Mouse (Mus musculus) G1E (cell line): Measurements from ENCODE around the gene Tab1. TPM values are rescaled to one million over a fixed set of nuclear protein-coding genes. Genes with fewer than 3 reads are reported as not detected.

Source experiments
- ATAC-seq: 2 replicates; pipeline ENCODE4 v1.8.0; 2016; ENCODE audit warnings: mild to moderate bottlenecking; ENCODE audit not compliant: insufficient number of reproducible peaks, poor library complexity, low FRiP score, severe bottlenecking; ENCODE audit errors: extremely low read depth
- DNase-seq: peaks from one replicate; pipeline ENCODE4 v3.0.0; 2012; ENCODE audit warnings: low spot score
- H3K27me3 ChIP-seq: 2 replicates; pipeline ENCODE4 v1.6.1; 2012; ENCODE audit warnings: mild to moderate bottlenecking, low read length, inconsistent platforms; ENCODE audit not compliant: insufficient read depth
- H3K36me3 ChIP-seq: replicated peaks from 2 replicates; pipeline ENCODE3; 2012; ENCODE audit warnings: mild to moderate bottlenecking, inconsistent platforms
- H3K4me1 ChIP-seq: 2 replicates; pipeline ENCODE4 v1.6.1; 2012; ENCODE audit warnings: low read depth, low read length, inconsistent platforms, mixed read lengths; ENCODE audit not compliant: insufficient read depth
- H3K4me3 ChIP-seq: 2 replicates; pipeline ENCODE4 v1.5.1; 2012; ENCODE audit warnings: low read depth, mild to moderate bottlenecking, inconsistent platforms, low read length, moderate library complexity, mixed read lengths
- H3K9me3 ChIP-seq: replicated peaks from 2 replicates; pipeline ENCODE4 v1.6.1; 2012; ENCODE audit warnings: inconsistent platforms
- CTCF ChIP-seq: IDR thresholded peaks from 2 replicates; pipeline ENCODE4 v1.5.1; 2012; ENCODE audit warnings: low read depth, low read length, inconsistent platforms, mixed read lengths
- GATA1 ChIP-seq: IDR thresholded peaks from 2 replicates; pipeline ENCODE4 v1.6.1; 2012; ENCODE audit warnings: borderline replicate concordance, low read length, inconsistent platforms, mixed read lengths
- GATA2 ChIP-seq: IDR thresholded peaks from 2 replicates; pipeline ENCODE4 v1.6.1; 2012; ENCODE audit warnings: low read depth, low read length, inconsistent platforms, borderline replicate concordance
- POLR2AphosphoS5 ChIP-seq: IDR thresholded peaks from 2 replicates; pipeline ENCODE4 v1.6.1; 2012; ENCODE audit warnings: low read depth, low read length, inconsistent platforms; ENCODE audit not compliant: insufficient replicate concordance
- TAL1 ChIP-seq: conservative IDR thresholded peaks from 2 replicates; pipeline ENCODE4 v1.6.1; 2012; ENCODE audit warnings: low read depth, low read length, inconsistent platforms, mixed read lengths
- polyA plus RNA-seq: library from polyadenylated mRNA; stranded (reverse); fragments of >175 nt; gene quantifications from 2 replicates; pipeline ENCODE4 v1.2.3, GENCODE M21; 2012
- total RNA-seq, 2 experiments: library from RNA; stranded (forward) in 1 of 2; stranded (reverse) in 1 of 2; fragments of 200-1000 nt in 1 of 2; fragments of >200 nt in 1 of 2; fragmentation: Nextera tagmentation in 1 of 2; gene quantifications; 2 replicates each; pipeline ENCODE4 v1.2.3; 2014 to 2017

Gene Tab1
- total and polyA plus RNA-seq, 3 experiments = 22.3 to 29.1 (median 27.2) TPM

DNA sequence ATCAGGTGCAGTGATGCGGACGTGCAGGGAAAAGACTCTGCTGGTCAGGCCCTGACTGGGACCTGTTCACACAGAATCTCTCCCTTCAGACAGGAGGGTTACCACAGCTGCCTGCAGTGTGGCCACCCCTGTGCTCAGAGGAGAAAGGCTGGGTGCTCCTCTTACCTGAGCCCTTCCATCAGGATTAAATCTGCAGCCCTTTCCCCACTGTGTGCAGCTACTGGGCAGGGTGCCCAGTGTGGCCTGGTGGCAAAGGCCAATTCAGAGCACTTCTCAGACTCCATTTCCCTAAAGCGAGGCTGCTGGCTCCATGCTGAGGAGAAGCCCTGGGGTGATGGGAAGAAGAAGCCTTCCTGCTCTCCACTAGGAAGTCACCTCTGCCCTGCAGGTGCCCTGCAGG lies 28.3 kb downstream of the Tab1 start:
- no peak overlapping the region for H3K4me3 ChIP-seq
- TF ChIP-seq POLR2AphosphoS5 (no peak), GATA1 (no peak), TAL1 (no peak), CTCF (no peak), GATA2 (no peak)
- H3K4me1 ChIP-seq = peaks cover 9% of the 10 kb centered on the region
- no peaks in the 10 kb centered on the region for H3K9me3 ChIP-seq
- H3K27me3 ChIP-seq = peaks cover 11% of the 10 kb centered on the region
- no peak for DNase-seq
- no peak for ATAC-seq
- peaks cover 76% of the 10 kb centered on the region for H3K36me3 ChIP-seq

DNA sequence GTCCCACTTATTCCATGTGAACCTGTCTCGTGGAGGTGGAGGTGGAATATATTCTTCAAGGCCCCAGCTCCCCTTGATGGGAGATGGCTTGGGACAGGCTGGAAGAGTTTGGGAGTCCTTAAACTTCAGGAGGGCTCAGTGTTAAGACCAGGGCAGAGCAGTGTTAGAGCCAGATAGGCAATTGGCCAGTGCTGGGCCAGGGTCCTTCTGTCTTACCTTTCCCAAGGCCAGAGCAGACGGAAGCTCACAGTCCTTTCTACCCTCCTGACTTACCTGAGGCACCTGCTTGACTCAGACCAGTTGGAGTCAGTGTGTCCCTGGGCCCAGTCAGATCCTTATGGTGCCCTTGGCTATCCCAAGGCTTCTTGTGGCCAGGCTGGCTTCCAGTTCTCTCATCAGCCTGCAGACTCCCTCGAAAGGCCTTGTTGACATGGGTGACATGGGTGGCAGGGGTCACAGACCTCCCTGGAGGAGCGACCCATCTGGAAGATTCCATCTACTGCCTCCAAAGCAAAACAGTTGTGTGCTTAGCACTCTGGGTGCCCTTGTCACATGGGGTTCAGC lies 29.6 kb downstream of the Tab1 start:
- DNase-seq = no peak
- Histone ChIP-seq H3K4me3 (no peak overlapping the region), H3K27me3 (peaks cover 22% of the 10 kb centered on the region), H3K36me3 (peaks cover 63% of the 10 kb centered on the region), H3K9me3 (no peaks in the 10 kb centered on the region), H3K4me1 (peaks cover 6% of the 10 kb centered on the region)
- no peak for TF ChIP-seq GATA1
- TF ChIP-seq TAL1 = no peak
- TF ChIP-seq POLR2AphosphoS5 = no peak
- TF ChIP-seq CTCF = no peak
- TF ChIP-seq GATA2 = no peak
- ATAC-seq = no peak

DNA sequence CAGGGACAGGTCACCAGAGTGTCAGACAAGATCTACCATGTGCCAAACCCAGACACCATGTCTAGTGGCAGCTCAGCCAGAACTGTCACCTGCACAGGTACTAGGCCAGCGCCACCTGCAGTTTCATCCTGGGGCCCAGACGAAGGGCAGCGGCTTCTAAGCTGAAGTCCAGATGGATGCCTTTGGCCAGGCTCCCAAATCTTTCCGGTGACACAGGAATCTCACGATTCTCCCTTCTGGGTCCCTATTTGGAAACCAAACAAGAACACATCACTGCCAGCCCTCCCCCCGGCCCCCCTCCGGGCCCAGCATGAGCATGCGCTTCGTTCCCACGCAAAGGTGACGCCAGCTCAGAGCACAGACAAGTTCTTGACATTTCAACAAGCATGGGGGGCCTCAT lies 30.3 kb downstream of the Tab1 start:
- no peak overlapping the region for H3K4me3 ChIP-seq
- H3K9me3 ChIP-seq = no peaks in the 10 kb centered on the region
- TF ChIP-seq POLR2AphosphoS5 = no peak
- no peak for TF ChIP-seq CTCF
- TF ChIP-seq GATA2 = no peak
- TF ChIP-seq GATA1 = no peak
- TF ChIP-seq TAL1 = no peak
- H3K27me3 ChIP-seq = peaks cover 30% of the 10 kb centered on the region
- ATAC-seq = no peak
- H3K36me3 ChIP-seq = peaks cover 56% of the 10 kb centered on the region
- H3K4me1 ChIP-seq = peaks cover 6% of the 10 kb centered on the region
- no peak for DNase-seq

- DNase-seq = no peak
- TF ChIP-seq POLR2AphosphoS5 = no peak
- TF ChIP-seq CTCF = no peak
- TF ChIP-seq GATA2 = no peak
- TF ChIP-seq GATA1 = no peak
- Histone ChIP-seq H3K4me1 (peaks cover 6% of the 10 kb centered on the region), H3K36me3 (peaks cover 51% of the 10 kb centered on the region), H3K4me3 (no peak overlapping the region), H3K9me3 (no peaks in the 10 kb centered on the region), H3K27me3 (peaks cover 31% of the 10 kb centered on the region)
- ATAC-seq = no peak
Measured at GRCm38 (mm10) chr15:80163716-80164115, 30.8 kb downstream of the Tab1 start.

DNA sequence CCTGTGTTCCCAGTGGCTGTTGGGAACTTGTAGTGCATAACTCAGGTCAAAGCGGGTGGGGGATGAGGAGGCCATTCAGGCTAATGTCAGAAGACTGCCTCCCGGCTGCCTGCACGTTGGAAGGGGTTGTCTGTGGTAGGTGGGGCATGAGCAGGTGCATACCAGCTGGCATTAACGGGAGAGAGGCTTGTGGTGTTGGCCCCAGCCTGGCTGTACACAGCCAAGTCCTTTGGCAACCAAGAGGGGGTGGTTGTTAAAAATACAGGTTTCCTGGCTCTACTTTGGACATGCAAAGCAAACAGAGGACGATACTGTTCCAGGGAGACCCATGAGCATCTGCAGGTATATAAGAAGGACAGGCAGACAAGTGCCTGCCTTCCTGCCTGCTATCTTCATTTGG lies 32.5 kb downstream of the Tab1 start:
- ATAC-seq = no peak
- Histone ChIP-seq H3K27me3 (peaks cover 48% of the 10 kb centered on the region), H3K4me1 (peaks cover 6% of the 10 kb centered on the region; the same call in 1 of the 2 replicates), H3K4me3 (no peak overlapping the region), H3K9me3 (no peaks in the 10 kb centered on the region), H3K36me3 (peaks cover 34% of the 10 kb centered on the region)
- DNase-seq = no peak
- no peak for TF ChIP-seq POLR2AphosphoS5
- no peak for TF ChIP-seq CTCF
- no peak for TF ChIP-seq GATA2
- TF ChIP-seq TAL1 = no peak
- TF ChIP-seq GATA1 = no peak

GRCm38 (mm10) chr15:80169484-80169883 lies 36.6 kb downstream of the Tab1 start:
- H3K4me1 ChIP-seq = no peaks in the 10 kb centered on the region
- TF ChIP-seq GATA1 (no peak), POLR2AphosphoS5 (no peak), GATA2 (no peak), TAL1 (no peak), CTCF (no peak)
- peaks cover 5% of the 10 kb centered on the region for H3K9me3 ChIP-seq
- no peak overlapping the region for H3K4me3 ChIP-seq
- ATAC-seq = no peak
- no peaks in the 10 kb centered on the region for H3K36me3 ChIP-seq
- no peak for DNase-seq
- H3K27me3 ChIP-seq = peaks cover 85% of the 10 kb centered on the region
